Mouse (Mus musculus): ENCODE measurements around the gene Dhx35. TPM values are rescaled to one million over a fixed set of nuclear protein-coding genes. Genes with fewer than 3 reads are reported as not detected.

Dhx35 gene
- polyA plus RNA-seq, 1 experiment from 2014 or later = 13.0 TPM

DNA sequence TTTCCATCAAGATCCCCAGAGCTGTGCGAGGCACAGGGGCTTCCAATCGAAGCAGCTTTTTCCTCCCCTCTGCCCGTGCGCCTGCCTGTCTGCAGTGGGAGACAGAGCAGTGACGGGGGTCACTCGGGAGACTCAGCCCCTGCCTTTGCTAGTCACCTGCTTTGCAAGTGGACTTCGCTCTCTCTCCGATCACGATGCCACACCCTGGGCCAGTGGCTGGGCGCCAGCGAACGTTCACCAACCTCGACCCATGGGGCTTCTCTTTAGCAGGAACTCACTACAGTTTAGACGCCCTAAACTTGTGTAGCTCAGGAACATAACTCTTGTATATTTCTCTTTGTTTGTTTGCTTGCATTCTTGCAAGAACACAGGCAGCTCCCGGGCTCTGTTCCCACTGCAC lies 63.0 kb downstream of the Dhx35 start:
- WGBS = 92% methylated on average over 13 of the region's 15 CpGs
- Histone ChIP-seq H3K4me1 (ENCODE audit: control insufficient read depth, insufficient read depth, low read depth, low read length) (no peaks in the 10 kb centered on the region), H3K4me2 (ENCODE audit: low read length) (no peak overlapping the region), H3K9me3 (ENCODE audit: control insufficient read depth, low read length) (no peaks in the 10 kb centered on the region), H3K9ac (ENCODE audit: low read depth, low read length) (no peak overlapping the region), H3K36me3 (ENCODE audit: control insufficient read depth, insufficient read depth, low read length) (no peaks in the 10 kb centered on the region; the same call in 1 of the 2 replicates), H3K4me3 (ENCODE audit: low read length) (no peak overlapping the region), H3K27me3 (replicated peaks; ENCODE audit: control insufficient read depth, insufficient read depth, low read length) (no peaks in the 10 kb centered on the region), H3K27ac (ENCODE audit: low read depth, low read length) (no peak overlapping the region)
- no peak for ATAC-seq

DNA sequence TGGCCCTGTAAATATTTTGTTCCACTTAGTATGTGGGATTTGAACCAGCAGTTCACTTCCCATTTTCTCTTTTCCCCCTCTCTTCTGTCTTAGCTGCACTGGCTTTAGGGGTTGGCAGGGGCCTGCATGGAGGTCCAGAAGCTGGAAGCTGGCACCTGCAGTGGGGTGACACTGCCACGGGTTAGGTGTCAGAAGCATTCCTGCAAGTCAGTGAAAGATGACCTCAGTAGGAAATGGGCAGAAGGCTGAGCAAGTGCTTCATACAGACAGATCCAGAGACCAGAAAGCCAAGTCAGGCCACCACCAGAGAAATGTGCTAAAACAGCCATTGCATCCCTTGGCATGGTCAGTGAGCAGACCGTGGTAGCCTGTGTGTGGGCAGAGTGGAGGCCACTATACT lies 66.5 kb downstream of the Dhx35 start:
- 94% methylated on average over 2 of the region's 2 CpGs for WGBS
- H3K36me3 ChIP-seq (ENCODE audit: control insufficient read depth, insufficient read depth, low read length) = no peaks in the 10 kb centered on the region; the same call in 1 of the 2 replicates
- H3K4me1 ChIP-seq (ENCODE audit: control insufficient read depth, insufficient read depth, low read depth, low read length) = no peaks in the 10 kb centered on the region
- no peaks in the 10 kb centered on the region for H3K9me3 ChIP-seq (ENCODE audit: control insufficient read depth, low read length)
- no peaks in the 10 kb centered on the region for H3K27me3 ChIP-seq (replicated peaks; ENCODE audit: control insufficient read depth, insufficient read depth, low read length)
- no peak for ATAC-seq
- H3K27ac ChIP-seq (ENCODE audit: low read depth, low read length) = no peak overlapping the region
- no peak overlapping the region for H3K4me2 ChIP-seq (ENCODE audit: low read length)
- no peak overlapping the region for H3K9ac ChIP-seq (ENCODE audit: low read depth, low read length)
- no peak overlapping the region for H3K4me3 ChIP-seq (ENCODE audit: low read length)

DNA sequence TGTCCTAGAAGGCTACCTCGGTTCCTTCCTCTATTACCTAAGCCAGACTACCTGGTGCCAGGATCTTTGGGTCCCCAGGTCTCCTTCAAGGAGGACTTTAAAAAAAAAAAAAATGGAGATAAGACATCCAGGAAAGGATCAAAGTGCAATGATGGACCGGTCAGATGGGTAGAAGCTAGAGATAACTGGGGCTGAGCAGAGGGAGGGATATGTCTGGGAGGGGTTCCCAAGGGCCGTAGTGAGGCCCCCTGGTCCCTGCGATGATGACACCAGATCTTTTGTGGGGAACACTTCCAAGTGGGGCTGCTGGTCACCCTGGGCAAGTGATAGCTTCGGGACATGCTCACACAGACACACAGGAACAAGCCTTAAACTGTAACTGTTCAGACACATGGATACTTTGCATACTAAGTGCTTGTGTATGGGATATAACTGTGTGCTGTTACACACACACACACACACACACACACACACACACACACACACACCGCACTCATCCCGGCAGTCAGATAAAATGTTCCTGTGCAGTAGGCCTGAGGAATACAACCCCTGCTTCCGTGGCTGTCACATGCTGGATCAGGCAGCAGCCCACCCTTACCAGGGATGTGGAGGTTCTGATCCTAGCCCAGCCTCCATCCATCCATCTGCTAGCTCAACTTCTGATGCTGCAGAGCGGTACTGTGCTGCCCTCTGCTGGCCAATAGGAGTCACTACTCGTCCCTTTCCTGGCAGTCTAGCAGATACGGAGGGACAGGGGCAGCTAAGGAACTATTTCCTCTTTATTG lies 68.9 kb downstream of the Dhx35 start:
- 58% methylated on average over 11 of the region's 11 CpGs for WGBS
- 0 out of 2 replicates have a peak, but pooled peaks cover 2% of the 10 kb centered on the region for H3K27me3 ChIP-seq (replicated peaks; ENCODE audit: control insufficient read depth, insufficient read depth, low read length)

DNA sequence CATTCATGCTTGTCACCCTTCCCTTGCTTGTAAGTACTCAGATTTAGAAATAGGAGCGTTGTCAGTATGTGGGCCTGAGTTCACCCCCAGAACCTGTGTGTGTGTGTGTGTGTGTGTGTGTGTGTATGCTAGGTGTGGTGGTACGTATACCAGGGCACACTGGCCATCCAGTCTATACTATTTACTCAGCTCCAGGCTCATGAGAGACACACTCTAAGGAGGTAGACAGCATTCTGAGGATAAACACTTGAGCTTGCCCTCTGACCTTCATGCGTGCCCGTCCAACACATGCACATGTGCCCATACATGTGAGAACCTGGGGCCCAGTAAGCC lies 69.5 kb downstream of the Dhx35 start:
- H3K4me3 ChIP-seq (ENCODE audit: low read length) = no peak overlapping the region
- 80% methylated on average over 4 of the region's 4 CpGs for WGBS
- H3K9me3 ChIP-seq (ENCODE audit: control insufficient read depth, low read length) = no peaks in the 10 kb centered on the region
- 0 out of 2 replicates have a peak, but pooled peaks cover 2% of the 10 kb centered on the region for H3K27me3 ChIP-seq (replicated peaks; ENCODE audit: control insufficient read depth, insufficient read depth, low read length)
- ATAC-seq = peak; percentile 43
- no peaks in the 10 kb centered on the region for H3K4me1 ChIP-seq (ENCODE audit: control insufficient read depth, insufficient read depth, low read depth, low read length)
- no peak overlapping the region for H3K27ac ChIP-seq (ENCODE audit: low read depth, low read length)
- no peak overlapping the region for H3K4me2 ChIP-seq (ENCODE audit: low read length)
- no peak overlapping the region for H3K9ac ChIP-seq (ENCODE audit: low read depth, low read length)
- no peaks in the 10 kb centered on the region for H3K36me3 ChIP-seq (ENCODE audit: control insufficient read depth, insufficient read depth, low read length)

More for the DNA sequence above, 68.9 kb downstream of the Dhx35 start:
- no peaks in the 10 kb centered on the region for H3K4me1 ChIP-seq (ENCODE audit: control insufficient read depth, insufficient read depth, low read depth, low read length)
- H3K36me3 ChIP-seq (ENCODE audit: control insufficient read depth, insufficient read depth, low read length) = no peaks in the 10 kb centered on the region
- H3K9ac ChIP-seq (ENCODE audit: low read depth, low read length) = no peak overlapping the region
- no peak overlapping the region for H3K4me2 ChIP-seq (ENCODE audit: low read length)
- H3K27ac ChIP-seq (ENCODE audit: low read depth, low read length) = no peak overlapping the region
- peak; percentile 70 for ATAC-seq
- H3K4me3 ChIP-seq (ENCODE audit: low read length) = no peak overlapping the region
- H3K9me3 ChIP-seq (ENCODE audit: control insufficient read depth, low read length) = no peaks in the 10 kb centered on the region

DNA sequence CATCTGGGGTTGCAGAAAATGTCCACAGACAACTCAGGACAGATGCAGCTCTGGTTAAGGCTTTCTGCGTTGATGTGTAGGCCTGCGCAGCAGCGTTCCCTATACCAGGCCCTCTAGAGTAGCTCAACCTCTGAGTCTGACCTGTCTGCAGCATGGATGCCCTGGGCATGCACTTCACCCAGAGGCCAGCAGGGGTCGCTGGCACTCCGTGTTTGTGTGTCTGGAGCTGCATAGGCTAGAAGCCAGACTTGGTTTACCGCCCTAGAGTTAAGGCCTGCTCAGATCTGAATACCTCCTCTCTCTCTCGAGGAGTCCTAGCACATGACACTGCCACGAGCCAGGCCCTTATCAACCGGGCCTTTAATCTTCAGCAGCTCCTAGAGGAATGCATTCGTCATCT lies 70.8 kb downstream of the Dhx35 start:
- no peaks in the 10 kb centered on the region for H3K36me3 ChIP-seq (ENCODE audit: control insufficient read depth, insufficient read depth, low read length)
- 31% methylated on average over 10 of the region's 10 CpGs for WGBS
- H3K4me3 ChIP-seq (ENCODE audit: low read length) = no peak overlapping the region
- 0 out of 2 replicates have a peak, but pooled peaks cover 2% of the 10 kb centered on the region for H3K27me3 ChIP-seq (replicated peaks; ENCODE audit: control insufficient read depth, insufficient read depth, low read length)
- ATAC-seq = peak; percentile 37
- H3K4me2 ChIP-seq (ENCODE audit: low read length) = no peak overlapping the region
- no peak overlapping the region for H3K9ac ChIP-seq (ENCODE audit: low read depth, low read length)
- no peaks in the 10 kb centered on the region for H3K9me3 ChIP-seq (ENCODE audit: control insufficient read depth, low read length)
- H3K27ac ChIP-seq (ENCODE audit: low read depth, low read length) = no peak overlapping the region
- H3K4me1 ChIP-seq (ENCODE audit: control insufficient read depth, insufficient read depth, low read depth, low read length) = no peaks in the 10 kb centered on the region

DNA sequence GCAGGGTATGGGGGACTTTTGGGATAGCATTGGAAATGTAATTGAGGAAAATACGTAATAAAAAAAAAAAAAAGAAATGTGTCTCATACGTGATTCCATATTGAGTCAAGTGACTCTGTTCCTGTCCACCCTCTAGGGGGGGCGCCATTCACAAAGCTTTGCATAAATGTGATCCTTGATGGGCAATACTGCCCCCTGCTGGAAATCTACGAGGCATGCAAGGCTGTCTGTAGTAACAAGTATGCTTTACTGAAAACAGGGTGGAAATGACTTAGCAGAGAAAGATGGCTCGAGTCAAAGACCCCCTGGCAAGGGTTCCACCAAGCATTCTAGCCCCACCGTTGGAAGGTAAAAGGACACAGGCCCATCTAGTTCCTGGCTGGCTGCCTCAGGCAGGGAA lies 92.0 kb downstream of the Dhx35 start:
- Histone ChIP-seq H3K4me1 (ENCODE audit: control insufficient read depth, insufficient read depth, low read depth, low read length) (no peaks in the 10 kb centered on the region), H3K27ac (ENCODE audit: low read depth, low read length) (no peak overlapping the region), H3K9ac (ENCODE audit: low read depth, low read length) (no peak overlapping the region), H3K27me3 (replicated peaks; ENCODE audit: control insufficient read depth, insufficient read depth, low read length) (no peaks in the 10 kb centered on the region), H3K9me3 (ENCODE audit: control insufficient read depth, low read length) (no peaks in the 10 kb centered on the region), H3K4me3 (ENCODE audit: low read length) (no peak overlapping the region), H3K4me2 (ENCODE audit: low read length) (no peak overlapping the region), H3K36me3 (ENCODE audit: control insufficient read depth, insufficient read depth, low read length) (no peaks in the 10 kb centered on the region)
- no peak for ATAC-seq
- WGBS = 58% methylated on average over 6 of the region's 6 CpGs

DNA sequence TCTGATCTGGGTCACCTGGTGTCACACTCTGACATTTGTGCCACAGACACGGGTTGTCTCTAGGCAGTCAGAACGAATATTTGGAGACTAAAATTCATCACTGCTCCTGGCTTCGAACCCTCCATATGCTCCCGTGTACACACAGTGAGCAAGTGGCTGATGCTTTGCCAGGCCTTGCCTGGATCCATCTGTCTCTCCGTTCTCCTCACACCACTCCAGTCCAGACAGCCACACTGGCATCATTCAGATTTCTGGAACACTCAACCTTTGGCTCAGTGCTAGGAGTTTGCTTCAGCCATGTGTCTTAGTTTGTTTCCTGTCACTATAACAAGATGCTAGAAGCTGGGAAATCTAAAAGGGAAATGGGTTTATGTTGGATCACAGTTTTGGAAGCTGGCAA lies 93.9 kb downstream of the Dhx35 start:
- Histone ChIP-seq H3K4me1 (ENCODE audit: control insufficient read depth, insufficient read depth, low read depth, low read length) (no peaks in the 10 kb centered on the region), H3K36me3 (ENCODE audit: control insufficient read depth, insufficient read depth, low read length) (no peaks in the 10 kb centered on the region), H3K27me3 (replicated peaks; ENCODE audit: control insufficient read depth, insufficient read depth, low read length) (no peaks in the 10 kb centered on the region), H3K9me3 (ENCODE audit: control insufficient read depth, low read length) (no peaks in the 10 kb centered on the region), H3K4me3 (ENCODE audit: low read length) (no peak overlapping the region), H3K4me2 (ENCODE audit: low read length) (no peak overlapping the region), H3K9ac (ENCODE audit: low read depth, low read length) (no peak overlapping the region), H3K27ac (ENCODE audit: low read depth, low read length) (no peak overlapping the region)
- 82% methylated on average over 5 of the region's 5 CpGs for WGBS
- no peak for ATAC-seq

DNA sequence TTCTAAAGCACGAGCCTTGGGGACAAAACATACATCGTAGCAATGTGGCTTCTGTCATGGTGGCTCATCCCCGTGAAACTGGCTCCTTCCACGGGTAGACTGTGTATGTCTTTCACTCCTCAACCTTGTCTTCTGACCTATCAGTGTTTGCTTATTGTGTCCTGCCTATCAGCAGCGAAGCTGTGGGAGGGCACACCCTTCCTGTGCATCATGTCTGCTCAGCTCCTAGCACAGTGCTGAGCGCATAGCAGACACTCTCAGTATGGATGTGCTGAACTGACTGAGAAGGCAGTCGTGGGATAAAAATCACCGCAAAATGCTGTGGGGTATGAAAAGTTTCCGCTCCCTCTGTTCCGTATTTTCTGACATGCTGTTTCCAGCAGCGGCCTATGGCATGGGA lies 94.6 kb downstream of the Dhx35 start:
- H3K27ac ChIP-seq (ENCODE audit: low read depth, low read length) = no peak overlapping the region

DNA sequence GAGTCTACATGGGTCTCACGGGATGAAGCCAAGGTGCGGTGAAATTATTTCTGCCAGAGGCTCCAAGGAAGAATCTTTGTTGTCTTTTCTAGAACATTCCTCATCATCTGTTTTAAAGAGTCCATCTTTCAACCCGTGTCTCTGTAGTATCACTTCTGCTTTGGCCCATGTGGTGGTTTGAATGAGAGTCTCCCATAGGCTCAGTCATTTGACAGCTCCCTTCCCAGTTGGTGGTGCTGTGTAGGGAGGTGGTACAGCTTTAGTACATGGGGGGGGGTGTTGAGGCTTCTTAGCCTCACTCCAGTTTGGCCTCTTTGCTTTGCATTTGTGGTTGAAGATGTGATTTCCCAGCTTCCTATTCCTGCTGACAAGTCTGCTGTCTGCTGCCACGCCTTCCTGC lies 96.7 kb downstream of the Dhx35 start:
- H3K27me3 ChIP-seq (replicated peaks; ENCODE audit: control insufficient read depth, insufficient read depth, low read length) = no peaks in the 10 kb centered on the region
- H3K4me2 ChIP-seq (ENCODE audit: low read length) = no peak overlapping the region
- no peak overlapping the region for H3K4me3 ChIP-seq (ENCODE audit: low read length)
- WGBS = 93% methylated on average over 4 of the region's 4 CpGs
- H3K36me3 ChIP-seq (ENCODE audit: control insufficient read depth, insufficient read depth, low read length) = no peaks in the 10 kb centered on the region
- H3K9me3 ChIP-seq (ENCODE audit: control insufficient read depth, low read length) = no peaks in the 10 kb centered on the region
- ATAC-seq = no peak
- no peak overlapping the region for H3K27ac ChIP-seq (ENCODE audit: low read depth, low read length)
- no peaks in the 10 kb centered on the region for H3K4me1 ChIP-seq (ENCODE audit: control insufficient read depth, insufficient read depth, low read depth, low read length)
- no peak overlapping the region for H3K9ac ChIP-seq (ENCODE audit: low read depth, low read length)

More for the DNA sequence above, 94.6 kb downstream of the Dhx35 start:
- Histone ChIP-seq H3K9me3 (ENCODE audit: control insufficient read depth, low read length) (no peaks in the 10 kb centered on the region), H3K36me3 (ENCODE audit: control insufficient read depth, insufficient read depth, low read length) (no peaks in the 10 kb centered on the region), H3K4me3 (ENCODE audit: low read length) (no peak overlapping the region), H3K4me1 (ENCODE audit: control insufficient read depth, insufficient read depth, low read depth, low read length) (no peaks in the 10 kb centered on the region), H3K4me2 (ENCODE audit: low read length) (no peak overlapping the region), H3K27me3 (replicated peaks; ENCODE audit: control insufficient read depth, insufficient read depth, low read length) (no peaks in the 10 kb centered on the region), H3K9ac (ENCODE audit: low read depth, low read length) (no peak overlapping the region)
- WGBS = 51% methylated on average over 11 of the region's 11 CpGs
- no peak for ATAC-seq

Measured in hindbrain, embryonic 16.5 days (tissue).